Mouse (Mus musculus) monocyte, adult 2 months (primary cell): Measurements from ENCODE around the gene Tgm3.

Source experiments
- DNase-seq, 2 experiments: peaks; one replicate each; pipeline ENCODE4 v3.0.0; 2022; ENCODE audit warnings: low spot score in 2 of 2, low read depth in 1 of 2

Gene Tgm3

DNA sequence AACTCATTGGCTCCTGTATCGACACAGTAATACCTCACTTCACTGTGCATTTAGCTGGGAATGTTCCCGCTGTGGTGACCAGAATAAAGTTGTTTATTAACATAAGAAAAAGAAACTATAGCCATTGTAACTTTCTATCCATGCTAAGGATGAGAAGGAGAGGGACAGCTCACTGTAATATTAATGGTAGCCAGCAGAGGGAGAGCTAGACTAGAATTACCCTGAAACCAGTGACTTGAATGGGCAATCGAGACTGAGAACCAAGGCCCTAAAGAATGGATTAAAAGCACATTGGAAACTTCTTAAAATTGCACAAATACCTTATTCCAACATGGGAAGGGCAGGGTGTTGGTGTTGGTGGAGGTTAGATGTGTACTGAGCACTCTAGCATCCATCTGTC lies 56.1 kb downstream of the Tgm3 start:
- no peak for DNase-seq

DNA sequence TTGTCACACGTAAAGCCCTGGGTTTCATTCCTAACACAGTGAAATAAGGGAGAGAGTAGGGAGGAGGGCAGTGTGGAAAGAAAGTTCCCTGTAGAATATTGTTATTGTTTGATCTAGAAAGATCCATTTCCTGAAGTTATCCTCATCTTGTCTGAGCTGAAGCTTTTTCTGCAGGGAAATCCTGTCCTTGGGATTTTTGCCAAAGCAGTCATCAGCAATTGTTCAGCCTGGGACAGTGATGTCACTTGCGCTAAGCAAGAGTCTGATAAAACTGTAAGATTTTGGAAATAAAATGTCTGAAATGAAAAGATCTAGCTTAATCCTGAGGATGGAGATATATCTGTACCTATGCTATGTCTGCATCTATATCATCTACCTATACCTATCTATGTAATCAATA lies 58.2 kb downstream of the Tgm3 start:
- DNase-seq, result no peak
